ENCODE assay signal across 20 mouse cellular contexts in the genomic region with DNA sequence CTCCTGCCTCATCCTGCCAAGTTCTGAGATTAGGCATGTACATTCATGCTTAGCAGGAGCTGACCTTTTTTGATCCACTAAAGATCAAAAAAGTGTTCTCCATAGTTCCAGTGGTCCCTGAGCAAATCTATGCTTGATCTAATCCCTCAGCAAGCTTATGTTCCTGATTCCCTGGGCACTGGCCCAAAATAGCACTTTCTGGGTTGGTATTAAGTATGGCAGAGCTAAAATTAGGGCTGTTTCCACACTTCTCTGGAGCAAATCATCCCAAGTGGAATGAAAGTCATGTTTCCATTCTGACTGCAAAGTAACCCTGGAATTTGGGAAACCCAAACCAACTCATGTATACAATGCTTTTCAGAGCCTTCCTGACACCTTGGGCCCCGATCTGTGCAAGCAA. TPM values are rescaled to one million over a fixed set of nuclear protein-coding genes. Genes with fewer than 3 reads are reported as not detected.
DNase-seq lines count a peak whose midpoint lies in the region; ATAC-seq and TF ChIP-seq lines count a peak whose summit lies in the region.
"Had no signal": no experiment of that assay in that cellular context is flagged by ENCODE, and none has a peak within 500 bp of the region (broad histone marks: within the 10 kb centered on the region; RNA-seq: fewer than 3 reads in every experiment).

No protein-coding gene starts in this region.

- POLR2A ChIA-PET in Patski (lab: Charles Lee) = no interaction called here

- CTCF ChIA-PET in Patski (lab: Charles Lee) = interaction anchor here (1.0 to 1.8 kb wide), 3 partner anchors 10 to 77 kb away, joined by 3 to 4 read pairs (median 4); no protein-coding TSS in a partner anchor

- peak; percentile 32; the same call in 1 of the 2 replicates for ATAC-seq in frontal cortex, adult (ENCODE audit: low TSS enrichment)
- ATAC-seq in Patski = peak; percentile 29
- ATAC-seq: CD4-positive, CD25-positive, alpha-beta regulatory T cell, adult 4 months; forebrain, embryonic 14.5 days; forebrain, postnatal 0 days; intestine, postnatal 0 days had no signal

- DNase-seq in frontal cortex, postnatal 25 days (ENCODE audit: low spot score in 2 of 2) = no peak
- DNase-seq in 3T3-L1 (ENCODE audit: low read depth, low spot score) = peak; percentile 40
- no peak for DNase-seq in Patski (ENCODE audit: low read depth, low spot score)
- DNase-seq in kidney, postnatal 14 days = no peak
- no peak for DNase-seq in kidney, postnatal 4 days
- DNase-seq in embryo, embryonic 11 days = no peak
- DNase-seq: cerebellum, adult 11-12 months; cerebellum, adult 8-10 months; cerebellum, postnatal 10 days; cerebellum, postnatal 36 days; forebrain, postnatal 0 days; gastrocnemius, postnatal 25 days; kidney, adult 8-10 months had no signal

- no peaks in the 10 kb centered on the region for H3K27me3 ChIP-seq in Patski
- H3K27me3 ChIP-seq: hindbrain, embryonic 12.5 days; hindbrain, embryonic 15.5 days had no signal

- no peak for TF ChIP-seq CTCF in Patski (IDR thresholded peaks at IDR 0.05)

- H3K4me1 ChIP-seq in brown adipose tissue, adult 24 weeks (ENCODE audit: control insufficient read depth, insufficient read depth, insufficient read length, low read length) = peaks cover 30% of the 10 kb centered on the region
- H3K4me1 ChIP-seq: hindbrain, embryonic 12.5 days; hindbrain, embryonic 15.5 days had no signal

- H3K27ac ChIP-seq in brown adipose tissue, adult 24 weeks (replicated peaks; ENCODE audit: low read depth, low read length) = peak overlapping the region; percentile 94
- H3K27ac ChIP-seq: hindbrain, embryonic 12.5 days; hindbrain, embryonic 15.5 days had no signal

- in situ Hi-C loops in Patski (cut with MboI; ENCODE audit: low pct_unique_long_range_greater_than_20kb) = no loop called here

- no peak overlapping the region for H3K4me3 ChIP-seq in brown adipose tissue, adult 24 weeks (ENCODE audit: insufficient read depth, low read depth, low read length)
- H3K4me3 ChIP-seq: hindbrain, embryonic 12.5 days; hindbrain, embryonic 15.5 days had no signal

RNA-seq across cellular contexts. Expression of a gene that starts 42.9 kb away (rescaled TPM):
- polyA plus RNA-seq in Patski (2021) = 68.6 TPM
- polyA plus RNA-seq in brown adipose tissue, adult 24 weeks (2012; ENCODE audit: insufficient read depth, insufficient read length, missing spikeins) = 7.5 and 9.1 TPM in 2 replicates
